Mouse (Mus musculus) frontal cortex, postnatal 25 days (tissue): ENCODE measurements at regions not wholly inside any gene's neighbourhood (a gene's known extent, or its start where the extent isn't known, plus 50 kb on each side); places are given as distances from the start of the nearest gene placed in this dataset.

ENCODE experiments used
- DNase-seq, 2 experiments: peaks; one replicate each; pipeline ENCODE4 v3.0.0; 2022; ENCODE audit warnings: low spot score in 2 of 2

DNA sequence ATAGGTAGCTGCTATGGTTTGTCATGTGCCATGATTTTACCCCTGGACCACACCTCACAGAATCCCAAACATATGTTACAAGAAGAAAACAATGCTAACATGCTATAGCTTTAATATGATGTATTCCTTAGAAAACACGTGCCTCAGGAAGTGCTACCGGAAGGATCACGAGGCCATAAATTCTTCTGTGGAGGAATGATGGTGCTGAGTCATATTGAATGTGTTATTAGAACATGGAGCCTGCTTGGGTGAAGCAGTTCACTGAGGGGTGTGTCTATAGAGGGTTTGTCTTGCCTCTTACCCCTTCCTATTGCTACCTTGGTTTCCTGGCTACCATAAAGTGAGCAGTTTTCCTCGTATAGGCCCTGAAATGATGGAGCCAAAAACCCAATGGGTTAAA, 104.1 kb upstream of the Tsc22d2 start:
- DNase-seq = no peak

DNA sequence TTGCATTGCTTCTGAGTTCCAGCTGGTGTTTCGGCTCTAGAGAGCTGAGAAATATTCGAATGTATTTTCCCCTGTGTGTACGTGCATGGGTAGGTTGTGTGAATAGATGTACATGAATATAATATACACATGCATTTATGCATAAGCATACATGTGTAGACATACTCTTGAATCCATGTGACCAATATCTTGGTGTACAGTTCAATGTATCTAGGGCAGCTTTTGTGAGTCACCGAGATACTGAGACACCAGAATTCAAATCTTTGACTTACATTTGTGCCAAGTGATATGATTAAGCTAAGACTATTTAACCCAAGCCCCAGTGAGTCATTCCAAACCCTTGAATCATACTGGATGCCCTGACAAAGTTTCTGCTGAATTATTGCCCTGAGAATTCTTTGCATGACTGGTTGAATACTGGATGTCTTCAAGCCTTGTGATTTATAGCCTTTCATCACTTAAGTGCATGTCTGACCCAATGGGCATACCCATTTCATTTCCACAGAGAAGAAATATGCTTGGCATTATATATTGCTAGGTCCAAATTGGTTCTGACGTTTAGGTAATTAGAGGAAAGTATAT, 103.3 kb upstream of the Tsc22d2 start:
- DNase-seq = no peak

DNA sequence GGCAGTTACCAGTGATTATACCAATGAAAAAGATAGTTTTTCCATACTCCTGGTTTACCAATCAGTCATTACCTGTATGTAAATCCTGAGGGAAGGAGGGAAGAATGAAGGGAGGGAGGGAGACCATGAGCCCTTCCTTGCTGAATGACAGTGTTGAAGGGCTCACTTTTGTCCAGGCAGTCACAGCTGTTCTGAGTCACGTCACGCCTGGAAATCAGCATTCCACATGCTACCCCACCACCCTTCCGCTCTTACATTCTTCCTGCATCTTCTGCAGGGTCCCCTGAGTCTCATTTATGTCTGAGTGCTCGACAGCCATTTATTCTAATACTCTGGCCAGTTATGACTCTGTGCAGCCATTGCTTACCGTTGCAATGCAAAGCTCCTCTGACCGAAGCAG, 101.9 kb upstream of the Tsc22d2 start:
- DNase-seq = no peak

DNA sequence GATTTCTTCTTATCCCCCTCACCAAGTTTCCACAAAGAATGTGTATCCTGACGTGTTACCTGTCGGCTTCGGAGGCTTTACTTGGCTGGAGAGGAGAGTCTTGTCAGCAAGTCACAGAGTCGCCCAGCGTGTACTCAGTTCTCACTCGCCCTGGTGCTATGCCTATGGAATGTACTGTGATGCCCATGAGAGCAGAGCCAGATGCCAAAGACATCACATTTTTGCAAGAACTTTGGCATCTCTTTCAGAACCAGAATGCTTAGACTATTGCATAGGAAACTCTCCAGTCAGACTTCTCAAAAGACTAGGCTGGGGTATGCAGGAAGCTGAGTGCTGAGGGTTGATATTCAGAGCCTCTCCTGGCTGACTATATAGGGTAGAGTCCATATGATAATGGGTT, 99.3 kb upstream of the Tsc22d2 start:
- no peak for DNase-seq

DNA sequence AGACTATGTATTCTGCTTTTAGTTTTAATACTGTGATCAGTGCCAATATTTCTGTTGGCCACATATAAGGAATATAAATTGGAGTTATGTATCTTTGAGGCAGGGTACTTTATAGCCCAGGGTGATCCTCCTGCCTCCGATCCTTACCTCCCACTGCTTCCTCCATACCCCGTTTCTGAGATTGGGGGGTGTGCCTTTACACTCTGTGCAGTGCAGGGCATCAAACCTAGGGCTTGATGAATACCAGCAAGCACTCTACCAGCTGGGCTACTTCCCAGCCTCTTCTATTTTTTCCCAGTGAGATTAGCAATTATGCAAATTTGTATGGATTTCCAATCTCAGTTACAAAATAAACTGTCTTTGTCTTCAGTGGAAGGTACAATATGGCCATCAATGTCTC, 97.3 kb upstream of the Tsc22d2 start:
- DNase-seq = no peak

DNA sequence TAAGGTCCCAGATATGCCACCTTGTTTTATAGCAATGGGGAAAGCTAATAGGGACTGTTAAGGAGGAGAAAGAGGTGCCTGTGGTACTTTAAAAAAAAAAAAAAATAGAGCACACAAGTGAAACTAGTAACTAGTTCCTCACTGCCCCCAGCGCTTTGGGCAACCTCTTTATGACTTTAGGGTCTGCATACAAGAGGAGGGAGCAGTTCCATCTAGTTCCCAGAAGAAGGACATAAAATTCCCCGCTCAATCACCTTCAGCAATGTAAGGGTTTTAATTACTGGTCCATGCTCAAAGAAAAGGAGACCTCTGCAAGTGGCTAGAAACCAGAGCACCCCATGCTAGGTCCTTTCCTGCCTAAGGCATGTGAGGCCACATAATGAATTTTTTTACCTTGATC, 95.8 kb upstream of the Tsc22d2 start:
- DNase-seq = no peak

DNA sequence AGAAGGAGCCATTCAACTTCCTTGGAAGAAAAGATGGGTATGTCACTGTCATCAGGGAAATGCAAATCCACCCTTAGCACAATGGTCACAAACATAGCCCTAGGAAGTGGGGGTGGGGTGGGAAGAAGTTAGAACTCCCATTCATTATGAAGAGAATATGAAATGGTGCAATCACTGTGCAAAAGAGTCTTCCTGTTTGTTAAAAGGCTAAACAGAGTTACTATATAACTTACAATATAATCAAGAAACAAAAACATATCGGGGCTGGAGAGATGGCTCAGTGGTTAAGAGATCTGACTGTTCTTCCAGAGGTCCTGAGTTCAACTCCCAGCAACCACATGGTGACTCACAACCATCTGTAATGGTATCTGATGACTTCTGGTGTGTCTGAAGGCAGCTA, 95.1 kb upstream of the Tsc22d2 start:
- no peak for DNase-seq

DNA sequence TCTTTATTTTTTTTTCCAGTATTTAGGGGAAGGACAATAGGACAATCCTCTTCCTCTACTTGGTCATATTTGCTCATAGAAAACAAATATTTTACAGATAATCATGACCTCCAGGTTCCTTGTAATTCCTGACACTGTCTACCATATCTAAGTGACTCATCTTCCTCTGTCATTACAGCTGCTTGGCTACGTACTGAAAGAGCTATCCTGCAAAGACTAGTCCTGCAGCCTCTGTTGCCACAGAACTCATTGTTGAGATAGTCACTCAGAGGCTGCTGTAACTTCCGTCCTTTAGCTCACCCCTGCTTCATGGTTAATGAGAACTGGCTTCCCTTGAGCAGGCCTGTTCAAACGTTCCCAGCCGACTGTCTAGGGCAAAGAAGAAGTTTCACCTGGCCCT, 93.7 kb upstream of the Tsc22d2 start:
- DNase-seq = no peak

DNA sequence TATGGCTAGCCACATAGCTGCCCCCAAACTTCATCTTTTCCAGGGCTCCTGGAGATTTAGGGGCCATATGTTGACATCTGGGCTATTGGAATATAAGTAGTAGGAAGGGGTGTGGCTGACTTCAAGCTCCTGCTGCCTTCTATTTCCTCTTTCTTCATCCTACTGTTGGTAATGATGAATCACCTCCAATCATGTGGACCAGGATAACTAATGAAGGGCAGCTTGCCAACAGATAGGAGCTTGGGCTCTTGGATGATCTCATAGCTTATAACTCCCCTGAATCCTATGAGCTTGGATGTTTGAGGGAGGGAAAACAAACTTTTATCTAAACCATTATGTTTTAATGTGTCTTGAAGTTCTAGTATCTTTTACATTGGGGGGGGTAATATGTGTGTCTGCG, 92.2 kb upstream of the Tsc22d2 start:
- DNase-seq = no peak

DNA sequence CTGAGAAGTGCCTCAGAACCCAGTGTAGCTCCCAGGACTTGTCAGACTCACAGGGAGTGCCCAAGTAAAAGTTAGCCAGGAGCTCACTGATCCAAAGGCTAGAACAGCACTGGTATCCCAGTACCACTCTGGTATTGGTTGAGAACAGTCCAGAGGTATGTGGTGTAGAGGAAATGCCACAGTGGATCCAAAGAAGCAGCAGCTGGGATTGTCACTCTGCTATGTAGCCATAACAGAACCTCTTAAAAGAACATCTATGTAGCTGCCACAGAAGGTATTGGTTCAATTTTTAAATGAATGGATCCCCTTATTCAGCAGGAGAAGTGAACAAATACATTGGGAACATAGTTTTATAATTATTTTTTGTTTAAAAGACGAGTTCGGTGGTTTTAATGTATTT, 86.8 kb upstream of the Tsc22d2 start:
- no peak for DNase-seq

DNA sequence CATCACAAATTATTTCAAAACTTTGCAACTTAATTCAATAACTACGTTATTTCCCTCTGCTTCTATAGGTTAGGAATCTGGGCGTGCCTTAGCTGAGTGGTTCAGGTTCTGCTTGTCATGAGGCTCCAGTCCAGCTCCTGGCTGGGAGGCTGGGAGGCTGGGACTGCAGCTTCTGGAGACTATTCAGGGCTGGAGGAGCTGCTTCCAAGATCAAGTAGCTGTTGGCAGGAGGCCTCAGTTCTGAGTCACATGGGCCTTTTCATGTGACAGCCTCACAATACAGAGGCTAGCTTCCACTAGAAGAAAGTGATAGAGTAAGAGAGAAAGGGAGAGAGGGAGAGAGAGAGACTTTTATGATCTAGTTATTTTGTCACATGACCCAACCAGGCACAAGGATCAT, 84.3 kb upstream of the Tsc22d2 start:
- DNase-seq = no peak

DNA sequence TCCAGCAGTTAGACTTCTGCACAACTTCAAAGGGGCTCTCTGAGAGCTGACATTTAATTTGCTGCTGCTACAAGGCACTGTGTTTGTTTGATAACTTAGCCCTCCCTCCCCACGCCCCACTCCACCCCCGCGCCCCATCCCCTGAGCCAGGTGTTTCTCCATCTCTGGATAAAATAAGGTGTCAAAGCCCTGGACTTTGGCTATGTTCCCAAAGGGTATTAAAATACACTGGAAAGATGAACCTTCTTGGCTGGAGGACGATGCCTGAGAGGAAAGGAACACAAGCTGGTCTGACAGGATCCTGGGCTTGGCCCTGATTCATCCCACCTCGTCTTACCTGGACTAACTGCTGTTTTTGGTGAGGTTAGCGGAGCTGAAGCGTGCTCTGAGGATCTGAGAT, 80.5 kb upstream of the Tsc22d2 start:
- no peak for DNase-seq

DNA sequence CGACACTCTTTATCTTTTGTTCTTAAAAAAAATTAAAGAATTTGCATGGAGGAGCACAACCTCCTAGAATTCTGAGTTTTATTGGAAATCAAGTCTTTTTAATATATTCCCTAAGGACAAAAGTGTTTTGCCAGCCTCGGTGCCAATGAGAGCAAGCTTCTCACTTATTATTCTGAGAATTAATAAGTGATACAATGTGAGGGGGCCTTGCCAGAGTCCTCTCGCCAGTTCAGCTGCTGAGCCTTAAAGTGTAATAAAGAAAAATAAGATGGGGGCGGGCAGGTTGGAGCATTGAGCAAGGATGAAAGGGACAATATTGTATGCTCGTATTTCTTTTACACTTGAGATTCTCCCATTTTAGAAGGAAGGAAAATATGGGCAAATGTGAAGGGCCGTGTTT, 79.2 kb upstream of the Tsc22d2 start:
- DNase-seq = no peak

DNA sequence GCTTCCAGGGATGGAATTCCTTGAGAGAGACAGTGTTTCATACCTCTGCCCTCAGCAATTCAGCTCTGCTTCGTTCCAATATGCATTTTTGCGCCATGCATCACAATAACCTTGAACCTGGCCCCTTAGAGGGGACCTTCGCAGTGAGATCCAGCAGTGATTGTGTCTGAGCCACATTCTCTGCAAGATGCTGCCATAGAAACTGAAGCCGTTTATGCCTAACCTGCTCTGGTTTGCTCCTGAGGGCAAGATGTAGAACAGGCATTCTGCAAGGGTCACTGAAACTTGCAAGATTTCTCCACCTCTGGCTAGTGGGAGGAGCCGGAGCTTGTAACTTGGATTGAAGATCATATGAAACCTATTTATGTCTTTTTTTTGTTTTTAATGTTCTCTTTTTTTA, 78.4 kb upstream of the Tsc22d2 start:
- no peak for DNase-seq

DNA sequence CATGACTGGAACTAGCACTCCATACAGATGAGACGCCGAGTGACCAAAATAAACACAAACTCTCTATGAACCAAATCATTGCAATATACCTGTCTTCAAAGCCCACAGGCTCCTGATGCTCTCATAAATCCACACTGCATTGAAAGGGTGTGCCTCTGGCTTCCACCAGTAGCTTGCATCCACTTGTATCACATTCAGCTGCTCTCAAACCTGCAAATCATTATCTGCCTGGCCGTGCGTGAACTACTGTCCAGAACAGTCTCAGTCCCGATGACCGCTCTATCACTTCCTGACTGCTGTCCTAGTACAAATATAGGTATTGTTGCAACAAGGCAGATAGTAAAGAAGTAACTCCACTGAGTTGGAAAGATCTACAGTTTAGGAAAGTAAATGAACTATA, 77.9 kb upstream of the Tsc22d2 start:
- no peak for DNase-seq

DNA sequence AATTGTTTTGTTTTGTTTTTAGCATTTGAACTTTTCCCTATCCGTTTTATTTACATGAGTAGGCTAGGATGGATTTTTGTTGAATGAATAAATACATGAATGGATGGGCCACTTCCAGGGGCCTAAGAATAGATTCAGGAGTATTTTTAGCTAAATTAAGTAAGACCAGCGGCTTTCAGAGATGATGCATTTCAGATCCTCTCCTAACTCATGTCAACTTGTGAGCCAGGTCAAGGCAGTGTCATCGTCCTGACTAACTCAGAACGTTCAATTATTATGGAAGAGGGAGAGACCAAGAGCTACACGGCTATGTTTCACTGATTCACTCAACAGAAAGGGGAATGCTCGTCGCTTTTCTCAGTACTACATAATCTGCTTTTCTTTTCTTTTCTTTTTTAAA, 75.5 kb upstream of the Tsc22d2 start:
- DNase-seq = no peak

DNA sequence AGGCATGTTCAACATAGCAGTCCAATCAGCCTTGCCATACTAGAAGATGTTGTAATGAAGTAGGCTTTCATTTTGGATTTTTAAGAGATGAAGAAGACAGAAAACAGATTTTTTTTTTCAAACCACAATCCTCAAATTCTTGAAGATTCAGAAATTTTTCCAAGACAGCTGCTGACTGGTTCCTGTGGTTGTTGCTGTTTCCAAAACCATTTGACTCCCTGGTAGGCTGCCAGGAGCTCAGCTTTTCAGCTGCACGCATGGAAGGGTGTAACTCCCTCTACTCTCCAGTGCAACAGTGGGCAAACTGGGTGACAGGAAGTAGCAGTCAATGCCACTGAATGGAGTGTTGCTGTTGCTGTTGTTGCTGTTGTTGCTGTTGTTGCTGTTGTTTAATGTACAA, 72.4 kb upstream of the Tsc22d2 start:
- DNase-seq = no peak

DNA sequence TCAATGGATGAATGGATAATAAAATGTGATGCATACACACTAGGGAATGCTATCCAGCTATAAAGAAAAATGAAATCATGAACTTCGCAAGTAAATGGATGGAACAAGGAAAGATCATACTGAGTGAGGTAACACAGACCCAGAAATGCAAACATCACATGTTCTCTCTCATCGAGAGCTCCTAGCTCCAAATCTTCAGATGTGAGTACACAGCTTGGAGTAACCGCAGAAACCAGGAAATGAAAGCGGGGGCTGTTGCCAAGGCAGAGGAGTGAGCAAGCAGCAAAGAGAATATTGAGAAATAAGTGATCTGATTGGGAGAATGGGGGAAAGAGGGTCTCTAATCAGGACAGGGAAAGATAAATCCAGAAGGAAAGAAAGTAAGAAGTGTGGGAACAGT, 52.0 kb upstream of the Tsc22d2 start:
- no peak for DNase-seq

DNA sequence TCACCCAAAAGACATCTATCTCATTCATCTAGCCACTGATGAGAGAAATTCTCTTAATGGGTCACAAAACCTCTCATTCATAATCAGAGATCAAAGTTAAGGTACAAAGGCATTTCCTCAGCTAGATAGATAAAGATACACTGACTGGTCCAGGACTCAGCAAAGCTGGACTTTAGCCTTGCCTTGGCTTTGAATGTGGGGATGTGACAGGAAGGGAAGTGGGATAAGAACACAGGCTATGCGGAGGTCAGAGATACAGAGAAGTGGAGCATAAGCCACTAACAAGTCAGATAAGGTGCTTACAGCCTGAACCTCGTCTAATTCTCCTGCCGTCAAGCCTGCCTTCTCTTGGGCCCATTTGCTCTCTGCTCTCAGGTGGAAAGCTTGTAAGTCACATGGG, 50.0 kb upstream of the Tsc22d2 start:
- DNase-seq = no peak
